Mouse (Mus musculus): ENCODE results near the gene Pim1. TPM values are rescaled to one million over a fixed set of nuclear protein-coding genes. Genes with fewer than 3 reads are reported as not detected.
A peak's percentile ranks its signal among the peaks of the same experiment; 100 is the strongest.

Gene Pim1
- polyA plus RNA-seq, 1 experiment from 2014 or later, result 32.8 TPM

DNA sequence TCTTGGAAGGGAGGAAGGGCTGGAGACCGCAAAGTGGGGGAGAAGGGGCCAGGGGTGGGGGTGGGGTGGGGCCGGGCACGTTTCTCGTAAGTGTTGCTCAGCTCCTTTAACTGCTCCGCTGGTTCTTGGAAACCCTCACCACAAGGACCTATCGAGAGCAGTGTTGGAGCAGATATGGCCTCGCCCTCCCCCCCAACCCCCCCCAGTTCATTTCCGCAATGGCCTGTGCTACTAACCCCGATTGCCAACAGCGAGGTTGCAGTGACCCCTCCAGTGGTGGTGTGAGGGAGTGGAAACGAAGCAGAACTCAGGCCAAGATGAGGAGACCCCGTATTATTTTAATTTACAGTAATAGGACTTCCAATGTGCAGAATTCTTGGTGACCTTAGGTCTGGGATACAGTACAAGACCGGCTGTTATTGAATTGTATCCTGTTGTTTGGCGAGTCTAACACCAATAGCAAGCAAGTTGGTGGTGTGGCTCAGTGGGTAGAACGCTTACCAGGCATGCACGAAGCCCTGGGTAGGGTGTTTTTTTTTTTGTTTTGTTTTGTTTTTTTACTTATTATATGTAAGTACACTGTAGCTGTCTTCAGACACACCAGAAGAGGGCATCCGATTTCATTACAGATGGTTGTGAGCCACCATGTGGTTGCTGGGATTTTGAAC is 10.4 kb downstream of the Pim1 start:
- no peaks in the 10 kb centered on the region for H3K27me3 ChIP-seq (ENCODE audit: control insufficient read depth, insufficient read depth, low read length)
- no peak overlapping the region for H3K27ac ChIP-seq (replicated peaks)
- no peak overlapping the region for H3K4me2 ChIP-seq (replicated peaks; ENCODE audit: low read depth)
- no peaks in the 10 kb centered on the region for H3K36me3 ChIP-seq (ENCODE audit: control insufficient read depth, insufficient read depth, low read length)
- TF ChIP-seq CTCF (IDR thresholded peaks at IDR 0.05; ENCODE audit: low read depth) (no peak), EP300 (optimal IDR thresholded peaks at IDR 0.05) (no peak)
- H3K4me1 ChIP-seq (replicated peaks; ENCODE audit: control insufficient read depth, insufficient read depth), result no peaks in the 10 kb centered on the region
- H3K9me3 ChIP-seq (ENCODE audit: control insufficient read depth, low read length), result no peaks in the 10 kb centered on the region
- H3K9ac ChIP-seq (ENCODE audit: low read length), result no peak overlapping the region
- peak; percentile 52 for DNase-seq (ENCODE audit: low spot score)
- no peak overlapping the region for H3K4me3 ChIP-seq (ENCODE audit: low read depth, low read length)
- peak; percentile 49 for ATAC-seq (ENCODE audit: low FRiP score, low TSS enrichment)
- WGBS, result 66% methylated on average over 17 of the region's 17 CpGs

DNA sequence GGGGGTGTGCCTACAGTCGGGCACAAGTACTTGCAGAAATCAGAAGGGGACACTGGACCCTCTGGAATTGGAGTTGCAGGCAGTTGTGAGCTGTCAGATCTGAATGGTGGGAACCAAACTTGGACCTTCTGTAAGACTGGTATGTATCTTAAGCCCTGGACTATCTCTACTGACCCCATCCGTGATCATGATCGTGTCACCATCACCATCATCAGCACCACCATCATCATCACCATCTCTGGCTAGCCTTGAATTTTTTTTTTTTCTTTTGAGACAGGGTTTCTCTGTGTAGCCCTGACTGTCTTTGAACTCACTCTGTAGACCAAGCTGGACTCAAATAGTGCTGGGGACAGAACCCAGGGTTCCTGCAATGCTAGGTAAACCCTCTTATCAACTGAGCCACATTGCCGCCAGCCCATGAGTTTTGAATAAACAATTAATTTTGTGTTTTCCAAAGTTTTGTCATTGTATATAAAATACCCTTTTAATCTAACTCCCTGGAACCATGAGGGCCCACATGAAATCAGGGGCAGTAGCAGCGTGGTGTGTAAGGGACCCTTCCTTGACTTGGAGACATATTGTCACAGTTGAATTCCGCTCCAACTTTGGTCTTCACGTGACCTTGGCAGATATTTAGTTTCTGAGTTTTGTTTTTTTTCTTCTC is 11.6 kb downstream of the Pim1 start:
- Histone ChIP-seq H3K4me3 (ENCODE audit: low read depth, low read length) (no peak overlapping the region), H3K4me1 (replicated peaks; ENCODE audit: control insufficient read depth, insufficient read depth) (no peaks in the 10 kb centered on the region), H3K9me3 (ENCODE audit: control insufficient read depth, low read length) (no peaks in the 10 kb centered on the region), H3K36me3 (ENCODE audit: control insufficient read depth, insufficient read depth, low read length) (no peaks in the 10 kb centered on the region), H3K4me2 (replicated peaks; ENCODE audit: low read depth) (0 out of 2 replicates have a peak overlapping the region, but pooled peaks have one; percentile 37), H3K27me3 (ENCODE audit: control insufficient read depth, insufficient read depth, low read length) (no peaks in the 10 kb centered on the region), H3K9ac (ENCODE audit: low read length) (no peak overlapping the region), H3K27ac (replicated peaks) (0 out of 2 replicates have a peak overlapping the region, but pooled peaks have one; percentile 35)
- ATAC-seq (ENCODE audit: low FRiP score, low TSS enrichment) (no peak), DNase-seq (ENCODE audit: low spot score) (no peak)
- 69% methylated on average over 7 of the region's 7 CpGs for WGBS
- TF ChIP-seq EP300 (optimal IDR thresholded peaks at IDR 0.05) (no peak), CTCF (IDR thresholded peaks at IDR 0.05; ENCODE audit: low read depth) (no peak)

GRCm38 (mm10) chr17:29502669-29503665 is 12.4 kb downstream of the Pim1 start:
- ATAC-seq (ENCODE audit: low FRiP score, low TSS enrichment) (no peak), DNase-seq (ENCODE audit: low spot score) (no peak)
- Histone ChIP-seq H3K9me3 (ENCODE audit: control insufficient read depth, low read length) (no peaks in the 10 kb centered on the region), H3K36me3 (ENCODE audit: control insufficient read depth, insufficient read depth, low read length) (no peaks in the 10 kb centered on the region), H3K4me2 (replicated peaks; ENCODE audit: low read depth) (peak overlapping the region; percentile 37), H3K27me3 (ENCODE audit: control insufficient read depth, insufficient read depth, low read length) (no peaks in the 10 kb centered on the region), H3K4me3 (ENCODE audit: low read depth, low read length) (peak overlapping the region; percentile 5; the same call in 1 of the 2 replicates), H3K9ac (ENCODE audit: low read length) (peak overlapping the region; percentile 19; the same call in 1 of the 2 replicates), H3K27ac (replicated peaks) (0 out of 2 replicates have a peak overlapping the region, but pooled peaks have one; percentile 35), H3K4me1 (replicated peaks; ENCODE audit: control insufficient read depth, insufficient read depth) (no peaks in the 10 kb centered on the region)
- no peak for TF ChIP-seq EP300 (optimal IDR thresholded peaks at IDR 0.05)
- no peak for TF ChIP-seq CTCF (IDR thresholded peaks at IDR 0.05; ENCODE audit: low read depth)
- 9% methylated on average over 32 of the region's 32 CpGs for WGBS

DNA sequence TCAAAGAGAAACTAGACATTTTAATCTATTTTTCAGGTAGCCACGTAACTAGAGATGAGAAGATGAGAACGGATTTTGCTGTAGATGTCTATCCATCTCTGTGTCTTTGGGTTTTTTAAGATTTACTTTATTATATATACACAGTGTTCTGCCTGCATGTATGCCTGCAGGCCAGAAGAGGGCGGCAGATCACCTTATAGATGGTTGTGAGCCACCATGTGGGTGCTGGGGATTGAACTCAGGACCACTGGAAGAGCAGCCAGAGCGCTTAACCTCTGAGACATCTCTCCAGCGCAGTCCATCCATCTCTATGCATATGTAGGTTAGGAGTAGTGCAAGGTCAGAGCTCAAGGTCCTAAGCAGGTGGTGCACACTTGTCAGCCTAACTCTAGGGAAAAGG is 13.1 kb downstream of the Pim1 start:
- no peaks in the 10 kb centered on the region for H3K36me3 ChIP-seq (ENCODE audit: control insufficient read depth, insufficient read depth, low read length)
- no peak overlapping the region for H3K4me3 ChIP-seq (ENCODE audit: low read depth, low read length)
- WGBS, result 74% methylated on average over 5 of the region's 5 CpGs
- no peak for ATAC-seq (ENCODE audit: low FRiP score, low TSS enrichment)
- TF ChIP-seq EP300 (optimal IDR thresholded peaks at IDR 0.05) (no peak), CTCF (IDR thresholded peaks at IDR 0.05; ENCODE audit: low read depth) (peak; percentile 58)
- no peak overlapping the region for H3K27ac ChIP-seq (replicated peaks)
- no peaks in the 10 kb centered on the region for H3K4me1 ChIP-seq (replicated peaks; ENCODE audit: control insufficient read depth, insufficient read depth)
- H3K9me3 ChIP-seq (ENCODE audit: control insufficient read depth, low read length), result no peaks in the 10 kb centered on the region
- no peak overlapping the region for H3K9ac ChIP-seq (ENCODE audit: low read length)
- DNase-seq (ENCODE audit: low spot score), result no peak
- H3K4me2 ChIP-seq (replicated peaks; ENCODE audit: low read depth), result no peak overlapping the region
- H3K27me3 ChIP-seq (ENCODE audit: control insufficient read depth, insufficient read depth, low read length), result no peaks in the 10 kb centered on the region

DNA sequence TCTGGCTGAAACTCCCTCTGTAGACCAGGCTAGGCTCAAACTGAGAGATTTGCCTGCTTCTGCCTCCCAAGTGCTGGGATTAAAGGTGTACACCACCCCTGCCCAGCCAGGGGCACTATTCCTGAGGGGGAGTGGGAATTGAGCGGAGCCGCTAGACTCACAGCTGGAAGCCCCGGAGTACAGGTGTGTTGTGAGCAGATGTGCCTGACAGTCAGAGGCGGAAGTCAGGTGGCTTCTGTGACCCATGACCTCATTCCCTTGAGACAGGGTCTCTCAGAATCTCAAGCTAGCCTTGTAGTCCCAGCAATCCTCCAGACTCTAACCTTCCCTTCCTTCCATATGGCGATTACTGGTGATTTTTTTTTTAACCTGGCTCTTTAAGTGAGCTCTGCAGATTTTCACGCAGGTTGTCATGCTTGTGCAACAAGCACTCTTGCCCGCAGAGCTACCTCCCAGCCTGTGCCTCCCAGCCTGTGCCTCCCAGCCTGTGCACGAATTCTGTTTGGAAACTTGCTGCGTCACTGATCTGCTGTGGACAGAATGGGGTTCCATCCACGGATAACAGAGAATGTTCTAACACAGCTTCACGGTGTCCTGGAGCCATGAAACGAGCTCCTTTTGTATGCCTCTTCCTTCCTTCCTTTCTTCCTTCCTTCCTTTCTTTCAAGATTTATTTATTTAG is 18.5 kb downstream of the Pim1 start:
- WGBS, result 62% methylated on average over 12 of the region's 12 CpGs
- H3K27me3 ChIP-seq (ENCODE audit: control insufficient read depth, insufficient read depth, low read length), result no peaks in the 10 kb centered on the region
- ATAC-seq (ENCODE audit: low FRiP score, low TSS enrichment), result no peak
- TF ChIP-seq EP300 (optimal IDR thresholded peaks at IDR 0.05) (no peak), CTCF (IDR thresholded peaks at IDR 0.05; ENCODE audit: low read depth) (no peak)
- no peaks in the 10 kb centered on the region for H3K36me3 ChIP-seq (ENCODE audit: control insufficient read depth, insufficient read depth, low read length)
- no peaks in the 10 kb centered on the region for H3K9me3 ChIP-seq (ENCODE audit: control insufficient read depth, low read length)
- no peak overlapping the region for H3K4me3 ChIP-seq (ENCODE audit: low read depth, low read length)
- no peak for DNase-seq (ENCODE audit: low spot score)
- no peak overlapping the region for H3K4me2 ChIP-seq (replicated peaks; ENCODE audit: low read depth)
- H3K9ac ChIP-seq (ENCODE audit: low read length), result no peak overlapping the region
- H3K4me1 ChIP-seq (replicated peaks; ENCODE audit: control insufficient read depth, insufficient read depth), result no peaks in the 10 kb centered on the region
- no peak overlapping the region for H3K27ac ChIP-seq (replicated peaks)
